Mouse (Mus musculus) midbrain, postnatal 0 days (tissue): ENCODE measurements around the gene Asb17. TPM values are rescaled to one million over a fixed set of nuclear protein-coding genes. Genes with fewer than 3 reads are reported as not detected.
A peak's percentile ranks its signal among the peaks of the same experiment; 100 is the strongest.

Experiments used
- ATAC-seq: fragments of 200-750 bp; cut with Nextera tagmentation; 2 replicates; pipeline ENCODE4 v1.8.0; 2017; ENCODE audit warnings: moderate number of reproducible peaks, mild to moderate bottlenecking, moderate TSS enrichment, moderate library complexity; ENCODE audit not compliant: low FRiP score
- DNase-seq: peaks from one replicate; pipeline ENCODE4 v3.0.0-alpha.2; 2015; ENCODE audit warnings: low spot score
- H3K27ac ChIP-seq: fragments of 300-500 bp; sonication (generic); 2 replicates; pipeline ENCODE4 v1.5.1; 2014; ENCODE audit warnings: low read depth, mild to moderate bottlenecking, low read length, mixed read lengths
- H3K27me3 ChIP-seq: fragments of 300-500 bp; sonication (generic); 2 replicates; pipeline ENCODE4 v1.6.1; 2014; ENCODE audit warnings: low read length, control low read depth, mixed read lengths; ENCODE audit not compliant: insufficient read depth
- H3K36me3 ChIP-seq: fragments of 300-500 bp; sonication (generic); 2 replicates; pipeline ENCODE4 v1.6.1; 2014; ENCODE audit warnings: low read length, control low read depth, mixed read lengths; ENCODE audit not compliant: insufficient read depth
- H3K4me1 ChIP-seq: fragments of 300-500 bp; sonication (generic); 2 replicates; pipeline ENCODE4 v1.6.1; 2014; ENCODE audit warnings: mild to moderate bottlenecking, control low read depth, antibody characterized with exemption, low read length, mixed read lengths; ENCODE audit not compliant: insufficient read depth
- H3K4me2 ChIP-seq: fragments of 300-500 bp; sonication (generic); 2 replicates; pipeline ENCODE4 v1.6.1; 2014; ENCODE audit warnings: low read depth, mild to moderate bottlenecking, low read length, mixed read lengths; ENCODE audit not compliant: poor library complexity, severe bottlenecking
- H3K4me3 ChIP-seq: fragments of 300-500 bp; sonication (generic); 2 replicates; pipeline ENCODE4 v1.5.1; 2014; ENCODE audit warnings: low read depth, mild to moderate bottlenecking, low read length, moderate library complexity
- H3K9ac ChIP-seq: fragments of 300-500 bp; sonication (generic); replicated peaks from 2 replicates; pipeline ENCODE4 v1.6.1; 2014; ENCODE audit warnings: mild to moderate bottlenecking, low read length, moderate library complexity, mixed read lengths; ENCODE audit not compliant: poor library complexity, severe bottlenecking
- H3K9me3 ChIP-seq: fragments of 300-500 bp; sonication (generic); 2 replicates; pipeline ENCODE4 v1.6.1; 2016; ENCODE audit warnings: low read length, control low read depth
- CTCF ChIP-seq: IDR thresholded peaks from 2 replicates; pipeline ENCODE4 v1.5.1; 2016; ENCODE audit warnings: antibody characterized with exemption, mild to moderate bottlenecking
- WGBS: fragments of 180-500 bp; shearing (Covaris S2); extraction: QIAGEN DNeasy Blood & Tissue Kit; methylation state at CpG from one replicate; pipeline ENCODE4 v1.1.7; 2014; 5-methylcytosine and 5-hydroxymethylcytosine counted together
- polyA plus RNA-seq: library from polyadenylated mRNA; unstranded; fragments of >200 nt; fragmentation: Nextera tagmentation; extraction: Ambion mirVana; gene quantifications from 2 replicates; pipeline ENCODE4 v1.2.1, GENCODE M21; 2015
- total RNA-seq: library from RNA; depleted of rRNA; stranded (reverse); fragments of >200 nt; gene quantifications from 2 replicates; pipeline ENCODE4 v1.2.3, GENCODE M21; 2014

The Asb17 gene
- total and polyA plus RNA-seq, 2 experiments from 2014 or later = 0.07 to 0.44 TPM

DNA sequence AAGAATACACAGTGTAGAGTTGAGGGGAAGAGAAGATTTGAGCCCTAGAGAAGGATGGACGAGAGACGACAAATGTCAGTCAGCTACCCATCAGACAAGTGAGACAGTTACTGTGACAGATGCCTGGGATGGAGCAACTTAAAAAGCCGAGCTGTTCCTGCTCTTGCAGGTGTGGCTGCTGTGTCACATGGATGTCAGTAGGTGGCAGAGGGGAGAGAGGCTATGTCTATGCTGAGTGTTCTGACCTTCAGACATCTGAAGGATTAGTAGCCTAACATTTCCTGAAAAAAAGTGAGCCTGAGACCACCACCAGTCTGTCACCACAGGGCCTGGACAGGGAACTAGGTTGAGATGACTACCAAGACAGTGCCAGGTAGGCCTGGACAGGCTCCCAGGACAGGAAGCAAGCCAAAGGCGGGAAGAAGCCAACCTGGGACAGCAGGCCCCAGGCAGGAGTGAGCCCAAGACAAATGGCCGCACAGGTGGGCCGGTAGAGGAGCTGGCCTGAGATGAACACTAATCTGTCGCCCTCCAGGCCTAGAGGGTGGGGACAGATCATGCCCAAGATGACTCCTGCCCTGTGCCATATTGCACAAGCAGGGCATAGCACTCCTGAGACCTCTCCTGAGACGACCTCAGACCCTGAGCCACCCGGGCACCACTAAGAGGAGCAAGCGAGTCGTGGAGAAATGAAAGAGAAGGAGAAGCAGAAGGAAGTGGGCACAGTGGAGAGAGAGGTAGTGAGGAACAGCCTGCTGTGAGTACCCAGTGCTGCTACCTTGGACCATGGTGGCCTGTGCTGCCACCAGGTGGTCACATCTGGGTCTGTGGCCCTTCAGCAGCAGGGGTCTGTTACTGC, 12.8 kb upstream of the Asb17 start:
- Histone ChIP-seq H3K9ac (no peak overlapping the region), H3K4me1 (no peaks in the 10 kb centered on the region), H3K9me3 (no peaks in the 10 kb centered on the region), H3K27me3 (no peaks in the 10 kb centered on the region), H3K4me3 (no peak overlapping the region), H3K27ac (no peak overlapping the region), H3K4me2 (no peak overlapping the region), H3K36me3 (no peaks in the 10 kb centered on the region)
- ATAC-seq (peak; percentile 56; the same call in 1 of the 2 replicates), DNase-seq (no peak)
- TF ChIP-seq CTCF = peak; percentile 56
- WGBS = 85% methylated on average over 11 of the region's 11 CpGs

DNA sequence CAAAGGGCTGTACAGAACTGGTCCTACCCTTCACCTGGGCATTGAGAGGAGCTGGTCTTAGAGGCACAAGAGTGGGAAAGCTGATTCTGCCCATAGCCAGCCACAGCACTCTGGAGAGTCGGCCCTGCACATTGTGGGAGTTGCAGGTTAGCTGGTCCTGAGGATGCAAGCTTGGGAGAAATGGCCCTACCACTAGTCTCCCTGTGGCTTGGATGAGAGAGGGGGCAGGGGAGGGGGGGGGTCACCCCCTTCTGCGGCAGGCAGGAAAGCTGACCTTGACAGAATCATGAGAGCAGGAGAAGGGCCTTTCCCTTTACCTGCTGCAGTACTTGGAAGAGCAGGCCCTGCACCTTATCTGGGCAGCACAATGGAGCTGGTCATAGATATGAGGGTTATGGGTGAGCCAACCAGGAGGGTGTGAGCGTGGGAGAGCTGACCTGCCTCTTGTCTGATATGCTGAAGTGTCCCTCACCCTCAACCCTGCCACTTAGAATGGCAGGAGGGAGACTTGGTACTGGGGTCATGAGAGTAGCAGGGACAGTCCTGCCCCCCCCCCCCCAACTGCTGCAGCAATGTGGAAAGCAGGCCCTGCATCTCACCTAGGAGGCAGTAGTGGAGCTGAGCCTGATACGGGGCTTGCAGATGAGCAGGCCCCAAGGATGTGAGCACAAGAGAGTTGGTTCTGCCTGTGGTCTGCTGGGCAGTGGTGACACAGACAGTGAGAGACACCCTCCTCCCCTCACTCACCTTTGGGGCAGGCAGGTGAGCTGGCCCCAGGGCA, 11.9 kb upstream of the Asb17 start:
- 86% methylated on average over 4 of the region's 4 CpGs for WGBS

GRCm38 (mm10) chr3:153832654-153832945, 11.4 kb upstream of the Asb17 start:
- Histone ChIP-seq H3K9ac (no peak overlapping the region), H3K9me3 (no peaks in the 10 kb centered on the region), H3K36me3 (no peaks in the 10 kb centered on the region), H3K4me3 (no peak overlapping the region), H3K27ac (no peak overlapping the region), H3K4me1 (no peaks in the 10 kb centered on the region), H3K4me2 (no peak overlapping the region), H3K27me3 (no peaks in the 10 kb centered on the region)
- no peak for ATAC-seq
- TF ChIP-seq CTCF = no peak
- WGBS = 49% methylated on average over 6 of the region's 6 CpGs
- DNase-seq = no peak

More for the DNA sequence above, 11.9 kb upstream of the Asb17 start:
- Histone ChIP-seq H3K4me3 (no peak overlapping the region), H3K36me3 (no peaks in the 10 kb centered on the region), H3K9ac (no peak overlapping the region), H3K27me3 (no peaks in the 10 kb centered on the region), H3K27ac (no peak overlapping the region), H3K4me1 (no peaks in the 10 kb centered on the region), H3K9me3 (no peaks in the 10 kb centered on the region), H3K4me2 (no peak overlapping the region)
- DNase-seq (no peak), ATAC-seq (no peak)
- TF ChIP-seq CTCF = no peak

- ATAC-seq (no peak), DNase-seq (no peak)
- Histone ChIP-seq H3K4me1 (no peaks in the 10 kb centered on the region), H3K27ac (no peak overlapping the region), H3K36me3 (no peaks in the 10 kb centered on the region), H3K27me3 (no peaks in the 10 kb centered on the region), H3K4me2 (no peak overlapping the region), H3K9me3 (no peaks in the 10 kb centered on the region), H3K9ac (no peak overlapping the region), H3K4me3 (no peak overlapping the region)
- WGBS = 85% methylated on average over 4 of the region's 4 CpGs
- TF ChIP-seq CTCF = no peak
Observed at GRCm38 (mm10) chr3:153834071-153834470, 9.9 kb upstream of the Asb17 start.

- H3K4me2 ChIP-seq = no peak overlapping the region
- H3K4me3 ChIP-seq = no peak overlapping the region
- peak; percentile 68 for TF ChIP-seq CTCF
- H3K9ac ChIP-seq = no peak overlapping the region
- WGBS = 70% methylated on average over 7 of the region's 7 CpGs
- H3K27ac ChIP-seq = no peak overlapping the region
- no peaks in the 10 kb centered on the region for H3K4me1 ChIP-seq
- H3K9me3 ChIP-seq = no peaks in the 10 kb centered on the region
- no peaks in the 10 kb centered on the region for H3K27me3 ChIP-seq
- H3K36me3 ChIP-seq = no peaks in the 10 kb centered on the region
- DNase-seq (peak; percentile 53), ATAC-seq (no peak)
Observed at GRCm38 (mm10) chr3:153835455-153836086, 8.4 kb upstream of the Asb17 start.

DNA sequence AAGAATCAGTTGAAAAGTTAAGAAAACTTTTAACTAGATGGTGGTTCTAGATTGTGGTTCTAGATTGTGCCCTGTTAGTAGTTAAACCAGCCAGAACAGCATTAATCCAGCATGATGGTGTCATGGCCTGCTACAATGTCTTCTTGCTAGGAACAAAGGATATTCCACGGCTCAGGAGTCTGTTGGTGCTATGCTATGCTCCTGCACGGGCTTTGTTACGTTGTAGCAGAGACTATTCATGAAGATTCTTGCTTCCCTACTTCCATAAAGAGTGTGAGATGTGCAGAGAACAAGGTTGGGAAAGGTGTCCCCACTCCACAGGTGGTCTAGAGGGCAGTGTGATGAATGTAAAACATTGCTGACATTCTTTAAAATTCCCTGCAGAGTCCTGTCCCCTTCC, 7.7 kb upstream of the Asb17 start:
- no peak overlapping the region for H3K27ac ChIP-seq
- no peak for TF ChIP-seq CTCF
- H3K4me2 ChIP-seq = no peak overlapping the region
- WGBS = 86% methylated on average over 3 of the region's 3 CpGs
- no peak for ATAC-seq
- H3K4me3 ChIP-seq = no peak overlapping the region
- no peak overlapping the region for H3K9ac ChIP-seq
- no peaks in the 10 kb centered on the region for H3K27me3 ChIP-seq
- DNase-seq = no peak
- no peaks in the 10 kb centered on the region for H3K9me3 ChIP-seq
- H3K4me1 ChIP-seq = no peaks in the 10 kb centered on the region
- no peaks in the 10 kb centered on the region for H3K36me3 ChIP-seq
